Mouse (Mus musculus) granulocyte monocyte progenitor cell, adult 5-6 weeks (primary cell): ENCODE measurements around the gene Gm11037. TPM values are rescaled to one million over a fixed set of nuclear protein-coding genes. Genes with fewer than 3 reads are reported as not detected.

ENCODE experiments used
- ATAC-seq: replicated peaks from 2 replicates; pipeline ENCODE4 v1.8.0; 2016; ENCODE audit warnings: mild to moderate bottlenecking, moderate TSS enrichment, inconsistent platforms; ENCODE audit not compliant: poor library complexity, severe bottlenecking
- total RNA-seq, 2 experiments: library from RNA; stranded (forward) in 1 of 2; stranded (reverse) in 1 of 2; fragments of 200-712, 200-1000 nt in 1 of 2; fragments of >200 nt in 1 of 2; fragmentation: Nextera tagmentation in 1 of 2; gene quantifications; 2 replicates each; pipeline ENCODE4 v1.2.3; 2014 to 2017

Gm11037 gene
- total RNA-seq, 2 experiments from 2014 or later, result not detected

GRCm38 (mm10) chr2:131127161-131127730 lies 6.1 kb upstream of the Gm11037 start, which contains the start of gene Hspa12b:
Gene Hspa12b (plus strand): TSS chr2:131127280.
- ATAC-seq, result peak; percentile 71

GRCm38 (mm10) chr2:131128211-131128610 lies 5.1 kb upstream of the Gm11037 start:
- no peak for ATAC-seq

- no peak for ATAC-seq
These were observed 4.6 kb upstream of the Gm11037 start for GRCm38 (mm10) chr2:131128636-131129157.

GRCm38 (mm10) chr2:131129836-131130235 lies 3.5 kb upstream of the Gm11037 start:
- no peak for ATAC-seq

GRCm38 (mm10) chr2:131130849-131131248 lies 2.4 kb upstream of the Gm11037 start:
- ATAC-seq, result no peak

- ATAC-seq, result no peak
These were observed 997 bp upstream of the Gm11037 start for GRCm38 (mm10) chr2:131132111-131132888.

GRCm38 (mm10) chr2:131134381-131134780 lies 1.1 kb downstream of the Gm11037 start:
- no peak for ATAC-seq

GRCm38 (mm10) chr2:131134826-131135400 lies 1.6 kb downstream of the Gm11037 start:
- ATAC-seq, result no peak

- no peak for ATAC-seq
These were observed 2.3 kb downstream of the Gm11037 start for GRCm38 (mm10) chr2:131135521-131136139.

- ATAC-seq, result no peak
These were observed 5.0 kb downstream of the Gm11037 start for GRCm38 (mm10) chr2:131138296-131138695.

GRCm38 (mm10) chr2:131138760-131139159 lies 5.5 kb downstream of the Gm11037 start:
- ATAC-seq, result no peak

GRCm38 (mm10) chr2:131139287-131139686 lies 6.0 kb downstream of the Gm11037 start:
- no peak for ATAC-seq

GRCm38 (mm10) chr2:131139886-131140532 lies 6.7 kb downstream of the Gm11037 start:
- no peak for ATAC-seq

GRCm38 (mm10) chr2:131140533-131140905 lies 7.2 kb downstream of the Gm11037 start:
- ATAC-seq, result no peak

GRCm38 (mm10) chr2:131141336-131141986 lies 8.2 kb downstream of the Gm11037 start:
- ATAC-seq, result no peak

- ATAC-seq, result peak; percentile 87
These were observed 9.3 kb downstream of the Gm11037 start for GRCm38 (mm10) chr2:131142592-131142991.

GRCm38 (mm10) chr2:131143007-131143780 lies 9.9 kb downstream of the Gm11037 start:
- no peak for ATAC-seq

- no peak for ATAC-seq
These were observed 11.8 kb downstream of the Gm11037 start for GRCm38 (mm10) chr2:131145121-131145520.

GRCm38 (mm10) chr2:131145536-131145935 lies 12.2 kb downstream of the Gm11037 start:
- ATAC-seq, result no peak
